Mouse (Mus musculus) forebrain, embryonic 10.5 days (tissue): ENCODE measurements around the gene Utrn. TPM values are rescaled to one million over a fixed set of nuclear protein-coding genes. Genes with fewer than 3 reads are reported as not detected.

Source experiments
- DNase-seq: peaks from one replicate; pipeline ENCODE4 v3.0.0-alpha.2; 2017; ENCODE audit warnings: low spot score; ENCODE audit errors: extremely low spot score
- H3K27ac ChIP-seq: fragments of 300-500 bp; sonication (generic); 2 replicates; pipeline ENCODE4 v1.5.1; 2016; ENCODE audit warnings: mild to moderate bottlenecking
- H3K27me3 ChIP-seq: fragments of 300-500 bp; sonication (generic); 2 replicates; pipeline ENCODE4 v1.6.1; 2016; ENCODE audit warnings: mild to moderate bottlenecking; ENCODE audit not compliant: poor library complexity, severe bottlenecking
- H3K36me3 ChIP-seq: fragments of 300-500 bp; sonication (generic); replicated peaks from 2 replicates; pipeline ENCODE4 v1.6.1; 2016; ENCODE audit warnings: mild to moderate bottlenecking, moderate library complexity
- H3K4me1 ChIP-seq: fragments of 300-500 bp; sonication (generic); 2 replicates; pipeline ENCODE4 v1.6.1; 2016
- H3K4me3 ChIP-seq: fragments of 300-500 bp; sonication (generic); 2 replicates; pipeline ENCODE4 v1.5.1; 2016; ENCODE audit warnings: mild to moderate bottlenecking, moderate library complexity
- H3K9me3 ChIP-seq: fragments of 300-500 bp; sonication (generic); 2 replicates; pipeline ENCODE4 v1.6.1; 2016; ENCODE audit warnings: mild to moderate bottlenecking, moderate library complexity
- WGBS: fragments of 180-500 bp; shearing (Covaris S2); methylation state at CpG from one replicate; pipeline ENCODE4 v1.1.7; 2016; 5-methylcytosine and 5-hydroxymethylcytosine counted together
- polyA plus RNA-seq: library from polyadenylated mRNA; unstranded; fragments of >200 nt; fragmentation: Nextera tagmentation; extraction: Ambion mirVana; gene quantifications from 2 replicates; pipeline ENCODE4 v1.2.1, GENCODE M21; 2016

Gene Utrn
- polyA plus RNA-seq, 1 experiment from 2014 or later, result 44.3 TPM

DNA sequence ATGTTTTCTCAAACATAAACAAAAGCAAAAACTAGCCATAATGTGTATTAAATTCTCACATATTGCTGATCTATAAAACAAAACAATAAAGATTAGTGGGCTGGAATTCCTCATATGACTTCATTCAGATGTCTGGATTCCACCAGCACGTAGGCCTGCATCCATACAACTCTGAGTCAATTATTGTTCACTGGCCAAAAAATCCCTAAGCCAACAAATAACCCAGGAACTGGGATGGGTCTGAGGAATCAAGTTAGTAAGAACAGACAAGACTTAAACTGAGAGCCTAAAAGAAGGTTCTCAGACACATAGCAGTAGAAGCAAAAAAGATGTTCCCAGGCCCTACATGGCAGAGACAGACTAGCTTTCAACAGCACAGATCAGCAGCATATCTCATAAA lies 65.2 kb downstream of the Utrn start:
- WGBS, result 83% methylated on average over 1 of the region's 1 CpGs
- Histone ChIP-seq H3K4me1 (peaks cover 17% of the 10 kb centered on the region), H3K27me3 (no peaks in the 10 kb centered on the region), H3K36me3 (no peaks in the 10 kb centered on the region), H3K27ac (no peak overlapping the region), H3K9me3 (no peaks in the 10 kb centered on the region), H3K4me3 (no peak overlapping the region)
- DNase-seq, result no peak

DNA sequence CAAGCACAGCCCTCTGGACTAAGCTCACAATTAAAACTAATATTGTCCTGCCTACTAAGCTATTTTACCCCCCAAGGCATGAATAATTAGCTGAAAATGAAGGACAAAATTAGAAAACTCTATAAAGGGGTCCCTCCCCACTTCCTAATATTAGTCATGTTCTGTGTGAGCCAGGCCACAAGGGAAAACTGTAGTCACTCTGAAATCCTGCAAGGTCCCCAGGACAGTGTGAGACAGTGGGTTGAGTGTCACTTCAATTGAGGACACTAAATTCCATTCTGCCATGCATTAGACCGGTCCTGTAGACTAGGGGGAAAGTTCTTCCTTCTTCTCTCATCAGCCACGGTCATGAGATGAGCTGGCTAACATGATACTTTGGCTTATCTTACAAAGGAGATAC lies 69.7 kb downstream of the Utrn start:
- Histone ChIP-seq H3K9me3 (no peaks in the 10 kb centered on the region), H3K4me1 (peaks cover 16% of the 10 kb centered on the region), H3K27ac (no peak overlapping the region), H3K4me3 (no peak overlapping the region), H3K36me3 (no peaks in the 10 kb centered on the region), H3K27me3 (no peaks in the 10 kb centered on the region)
- no peak for DNase-seq
- 93% methylated on average over 2 of the region's 2 CpGs for WGBS

DNA sequence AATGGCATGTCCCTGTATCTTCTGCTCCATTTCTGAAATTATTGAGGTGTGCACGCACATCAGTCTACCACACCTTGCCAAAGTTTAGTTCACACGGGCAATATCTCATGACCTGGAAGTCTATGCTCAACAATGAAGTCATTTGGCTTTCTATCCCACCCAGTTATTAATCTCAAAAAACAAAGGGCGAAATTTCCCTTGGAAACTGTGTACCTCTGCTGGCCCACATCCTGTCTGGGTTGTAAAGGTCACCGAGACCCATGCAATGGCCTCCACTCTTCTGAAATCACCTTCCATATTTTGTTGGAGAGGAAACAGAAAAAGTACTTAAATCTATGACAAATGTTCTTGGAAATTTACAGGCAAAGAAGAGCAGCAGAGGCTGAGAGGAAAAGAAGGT lies 70.9 kb downstream of the Utrn start:
- Histone ChIP-seq H3K4me1 (peaks cover 16% of the 10 kb centered on the region), H3K9me3 (no peaks in the 10 kb centered on the region), H3K4me3 (no peak overlapping the region), H3K36me3 (no peaks in the 10 kb centered on the region), H3K27ac (no peak overlapping the region), H3K27me3 (no peaks in the 10 kb centered on the region)
- DNase-seq, result no peak
- WGBS, result 93% methylated on average over 4 of the region's 4 CpGs

DNA sequence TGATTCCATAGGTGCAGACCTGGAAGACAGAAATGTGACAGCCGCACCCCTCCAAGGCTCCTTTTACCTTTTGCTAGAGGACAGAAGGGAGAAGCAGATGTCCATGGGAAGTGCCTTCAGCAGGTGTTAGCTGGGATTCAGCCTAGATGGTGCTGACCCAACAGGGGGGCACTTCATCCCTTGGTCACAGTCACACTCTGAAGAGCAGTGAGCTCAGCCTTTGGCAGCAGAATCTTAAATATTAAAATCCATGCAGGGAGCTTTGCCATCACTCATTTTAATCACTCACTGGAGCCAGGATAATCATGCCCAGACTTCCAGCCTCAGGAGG lies 72.7 kb downstream of the Utrn start:
- no peaks in the 10 kb centered on the region for H3K27me3 ChIP-seq
- 81% methylated on average over 1 of the region's 1 CpGs for WGBS
- no peaks in the 10 kb centered on the region for H3K36me3 ChIP-seq
- DNase-seq, result no peak
- H3K27ac ChIP-seq, result no peak overlapping the region
- no peaks in the 10 kb centered on the region for H3K9me3 ChIP-seq
- H3K4me3 ChIP-seq, result no peak overlapping the region
- H3K4me1 ChIP-seq, result peaks cover 26% of the 10 kb centered on the region

DNA sequence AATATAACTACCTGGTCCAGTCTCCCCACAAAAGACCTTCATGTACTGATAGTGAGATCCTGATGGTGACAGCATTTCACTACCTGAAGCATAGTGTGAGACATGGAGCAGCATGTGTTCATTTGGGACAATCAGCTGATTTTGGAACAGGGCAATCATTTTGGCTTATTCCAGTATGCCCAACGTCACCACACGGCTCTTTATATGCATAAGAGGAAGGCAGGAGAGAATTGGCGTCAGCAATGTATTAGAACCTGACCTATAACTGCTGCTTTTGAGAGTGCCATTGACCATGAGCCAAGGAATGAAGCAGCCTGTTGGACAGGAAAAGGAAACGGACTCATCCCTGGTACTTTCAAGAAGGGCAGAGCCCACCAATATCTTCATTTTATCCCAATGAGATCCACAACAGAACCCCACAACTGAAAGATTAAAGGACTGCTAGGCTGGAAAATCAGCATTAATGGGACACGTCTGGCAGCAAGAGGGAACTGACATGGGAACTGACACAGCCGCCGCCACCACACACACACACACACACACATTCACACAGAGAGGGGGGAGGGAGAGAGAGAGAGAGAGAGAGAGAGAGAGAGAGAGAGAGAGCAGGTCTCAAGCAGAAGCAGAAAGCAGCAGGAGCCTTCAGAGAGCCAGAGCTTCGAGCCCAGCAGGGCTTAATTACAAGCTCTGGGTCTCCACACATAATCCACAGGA lies 73.2 kb downstream of the Utrn start:
- no peak overlapping the region for H3K27ac ChIP-seq
- no peaks in the 10 kb centered on the region for H3K9me3 ChIP-seq
- no peaks in the 10 kb centered on the region for H3K27me3 ChIP-seq
- no peak for DNase-seq
- H3K4me1 ChIP-seq, result peaks cover 31% of the 10 kb centered on the region
- no peak overlapping the region for H3K4me3 ChIP-seq
- 70% methylated on average over 8 of the region's 8 CpGs for WGBS
- no peaks in the 10 kb centered on the region for H3K36me3 ChIP-seq

DNA sequence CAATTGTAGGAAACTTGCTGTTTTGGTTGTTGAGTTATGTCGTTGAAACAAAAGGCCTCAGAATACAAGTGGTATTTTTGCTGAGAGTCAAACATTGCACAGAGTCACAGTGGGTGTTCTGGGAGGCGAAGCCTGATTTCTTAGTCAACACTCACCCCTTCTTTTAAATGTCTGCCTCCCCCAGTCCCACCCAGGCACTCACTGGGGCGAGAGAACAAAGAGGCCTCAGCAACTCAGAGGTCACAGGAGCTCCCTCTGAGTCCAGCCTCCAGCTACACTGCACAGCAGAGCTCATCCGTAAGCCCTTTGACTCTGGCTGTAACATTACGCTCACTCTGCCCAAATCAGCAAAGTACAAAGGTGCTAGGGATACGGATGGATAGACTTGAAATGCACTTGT lies 77.1 kb downstream of the Utrn start:
- WGBS, result 6% methylated on average over 6 of the region's 6 CpGs
- Histone ChIP-seq H3K27me3 (no peaks in the 10 kb centered on the region), H3K36me3 (no peaks in the 10 kb centered on the region), H3K9me3 (no peaks in the 10 kb centered on the region), H3K27ac (peak overlapping the region; percentile 69), H3K4me3 (no peak overlapping the region), H3K4me1 (peaks cover 29% of the 10 kb centered on the region)
- peak; percentile 41 for DNase-seq

DNA sequence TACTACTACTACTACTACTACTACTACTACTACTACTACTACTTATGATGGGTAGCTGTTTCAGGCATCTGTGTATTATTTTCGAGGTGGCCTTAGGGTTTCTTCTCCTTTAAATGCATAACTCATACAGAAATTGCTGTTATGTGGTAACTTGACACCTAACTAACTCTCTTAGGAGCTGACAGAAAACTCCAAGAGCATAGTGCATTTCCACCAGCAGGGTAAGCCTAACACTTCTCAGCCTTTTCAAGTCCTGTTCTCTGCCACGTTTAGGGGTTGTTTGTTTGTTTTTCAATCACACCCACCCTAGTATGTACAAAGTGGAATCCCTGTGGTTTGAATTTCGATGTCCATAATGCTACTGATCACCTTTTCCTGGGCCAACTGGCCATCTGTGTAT lies 78.3 kb downstream of the Utrn start:
- Histone ChIP-seq H3K4me1 (peaks cover 17% of the 10 kb centered on the region), H3K27me3 (no peaks in the 10 kb centered on the region), H3K4me3 (no peak overlapping the region), H3K9me3 (no peaks in the 10 kb centered on the region), H3K36me3 (no peaks in the 10 kb centered on the region), H3K27ac (no peak overlapping the region)
- no peak for DNase-seq
- WGBS, result 75% methylated on average over 3 of the region's 3 CpGs

DNA sequence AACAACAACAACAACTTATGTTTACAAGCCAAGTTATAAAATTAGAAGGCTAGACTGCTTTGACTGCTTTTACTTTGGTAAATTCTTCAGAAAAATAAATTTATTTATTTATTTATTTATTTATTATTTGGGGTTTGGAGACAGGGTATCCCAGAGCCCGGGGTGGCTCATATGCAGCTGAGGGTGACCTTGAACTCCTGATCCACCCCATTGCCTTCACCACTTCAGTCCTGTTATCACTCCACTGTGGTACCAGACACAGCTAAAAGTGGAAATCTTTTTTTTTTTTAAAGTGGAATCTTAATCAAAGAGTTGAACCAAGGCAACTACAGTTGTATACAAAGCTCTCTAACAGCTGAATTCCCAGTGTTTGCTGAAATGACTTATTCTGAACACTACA lies 80.6 kb downstream of the Utrn start:
- no peak overlapping the region for H3K27ac ChIP-seq
- no peaks in the 10 kb centered on the region for H3K36me3 ChIP-seq
- no peaks in the 10 kb centered on the region for H3K27me3 ChIP-seq
- H3K9me3 ChIP-seq, result no peaks in the 10 kb centered on the region
- 94% methylated on average over 1 of the region's 1 CpGs for WGBS
- peaks cover 17% of the 10 kb centered on the region for H3K4me1 ChIP-seq
- no peak overlapping the region for H3K4me3 ChIP-seq
- DNase-seq, result no peak

DNA sequence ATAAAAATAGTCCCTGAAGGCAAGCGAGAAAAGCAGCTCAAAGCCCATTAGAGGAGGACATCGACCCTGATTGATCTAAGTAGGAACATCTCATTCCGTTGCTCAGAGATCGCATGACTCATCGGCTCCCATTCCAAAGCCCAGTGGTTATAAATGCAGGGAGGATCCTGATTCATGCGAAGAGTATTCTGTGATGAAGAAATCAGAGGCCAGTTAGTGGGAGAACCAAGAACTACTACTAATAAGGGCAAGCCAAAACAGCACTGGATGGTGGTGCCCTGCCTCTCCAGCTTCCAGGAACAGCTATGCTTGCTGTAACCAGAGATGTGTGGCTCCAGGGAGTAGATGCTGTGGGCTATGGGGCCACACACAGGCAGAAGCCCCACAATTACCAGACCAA lies 81.2 kb downstream of the Utrn start:
- Histone ChIP-seq H3K4me3 (no peak overlapping the region), H3K4me1 (peaks cover 17% of the 10 kb centered on the region), H3K27me3 (no peaks in the 10 kb centered on the region), H3K36me3 (no peaks in the 10 kb centered on the region), H3K27ac (no peak overlapping the region), H3K9me3 (no peaks in the 10 kb centered on the region)
- WGBS, result 87% methylated on average over 6 of the region's 6 CpGs
- no peak for DNase-seq

DNA sequence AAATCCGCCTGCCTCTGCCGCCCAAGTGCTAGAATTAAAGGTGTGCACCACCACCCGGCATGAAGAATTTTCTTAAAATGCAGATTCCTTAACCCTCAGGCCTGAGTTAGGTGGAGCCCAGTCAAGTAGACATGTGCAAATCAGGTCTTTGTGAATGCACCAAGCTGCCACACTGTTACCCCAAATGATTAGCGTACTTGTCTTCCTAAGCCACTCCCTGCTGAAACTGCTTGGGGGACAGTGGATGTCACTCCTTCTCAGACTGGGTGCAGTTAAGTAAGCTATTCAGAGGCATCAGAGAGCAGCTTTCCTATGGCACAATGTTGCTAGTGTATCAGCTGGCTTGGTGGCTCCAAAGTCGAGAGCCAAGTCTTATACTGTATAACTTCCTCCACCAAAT lies 83.9 kb downstream of the Utrn start:
- no peaks in the 10 kb centered on the region for H3K4me1 ChIP-seq
- DNase-seq, result no peak
- no peak overlapping the region for H3K4me3 ChIP-seq
- H3K27ac ChIP-seq, result no peak overlapping the region
- H3K9me3 ChIP-seq, result no peaks in the 10 kb centered on the region
- H3K36me3 ChIP-seq, result no peaks in the 10 kb centered on the region
- no peaks in the 10 kb centered on the region for H3K27me3 ChIP-seq
- 92% methylated on average over 5 of the region's 5 CpGs for WGBS

DNA sequence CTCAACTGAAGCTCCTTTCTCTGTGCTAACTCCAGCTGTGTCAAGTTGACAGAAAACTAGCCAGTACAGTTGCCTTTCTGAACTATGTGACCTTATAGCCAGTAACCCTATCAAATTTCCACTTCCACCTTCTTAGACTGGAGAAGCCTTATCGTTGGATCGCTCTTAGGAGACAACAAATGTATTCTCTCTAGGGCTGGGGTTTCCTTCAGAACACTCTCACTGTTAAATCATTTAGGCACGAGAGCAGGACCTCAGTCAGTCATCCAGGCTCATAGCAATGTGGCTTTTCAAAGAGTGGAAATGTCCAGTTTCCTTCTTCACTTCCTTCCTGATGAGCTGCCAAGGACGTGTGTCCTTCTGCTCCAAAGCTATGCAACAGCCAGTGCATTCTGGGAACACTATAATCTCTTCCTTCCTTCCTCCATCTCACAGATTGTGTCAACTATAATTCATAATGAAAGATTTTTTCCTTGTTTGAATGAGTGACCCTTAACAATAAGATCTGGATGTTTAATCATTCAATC lies 87.7 kb downstream of the Utrn start:
- Histone ChIP-seq H3K4me1 (no peaks in the 10 kb centered on the region), H3K4me3 (no peak overlapping the region), H3K27me3 (no peaks in the 10 kb centered on the region), H3K27ac (no peak overlapping the region), H3K9me3 (no peaks in the 10 kb centered on the region), H3K36me3 (no peaks in the 10 kb centered on the region)
- WGBS, result 83% methylated on average over 4 of the region's 4 CpGs
- DNase-seq, result no peak

DNA sequence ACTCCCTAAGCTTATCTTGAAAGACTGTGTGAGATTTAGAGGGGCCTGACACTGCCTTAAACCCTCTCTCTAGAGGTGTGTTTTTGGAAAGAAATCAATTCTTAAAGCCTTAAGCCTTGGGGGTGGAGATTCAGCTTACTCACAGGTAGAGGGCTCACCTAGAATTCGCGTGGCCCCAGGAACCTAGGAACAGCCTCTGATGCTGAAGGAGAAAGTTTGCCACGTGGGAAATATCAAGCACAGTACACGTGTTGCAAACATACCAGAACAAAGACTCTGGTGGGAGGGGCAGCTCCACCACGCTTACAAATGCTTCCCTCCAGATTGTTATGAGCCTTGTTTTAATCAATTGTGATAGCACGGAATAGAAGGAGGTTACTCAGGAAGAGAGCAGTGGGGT lies 96.0 kb downstream of the Utrn start:
- H3K9me3 ChIP-seq, result no peaks in the 10 kb centered on the region
- DNase-seq, result no peak
- no peaks in the 10 kb centered on the region for H3K36me3 ChIP-seq
- H3K4me3 ChIP-seq, result no peak overlapping the region
- no peak overlapping the region for H3K27ac ChIP-seq
- WGBS, result 57% methylated on average over 6 of the region's 6 CpGs
- peaks cover 4% of the 10 kb centered on the region; the same call in 1 of the 2 replicates for H3K4me1 ChIP-seq
- no peaks in the 10 kb centered on the region for H3K27me3 ChIP-seq

DNA sequence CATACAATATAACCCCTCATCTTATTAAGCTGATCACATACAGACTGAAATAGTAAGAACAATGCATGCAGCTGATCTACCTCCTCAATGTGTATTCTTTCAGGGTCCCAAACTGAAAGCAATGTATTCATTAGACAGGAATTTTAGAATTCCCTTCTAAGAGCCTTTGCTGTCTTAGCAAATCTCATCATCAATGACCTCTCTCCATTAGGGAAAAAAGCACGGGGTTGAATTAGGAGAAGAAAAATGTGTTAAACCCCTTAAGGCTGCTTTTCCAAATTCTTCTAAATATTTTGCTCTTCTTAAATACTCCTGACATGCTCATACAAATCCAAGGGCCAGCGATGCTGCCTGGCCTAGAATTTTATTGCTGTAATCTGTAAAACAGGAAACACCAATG lies 97.7 kb downstream of the Utrn start:
- Histone ChIP-seq H3K4me3 (no peak overlapping the region), H3K36me3 (peaks cover 2% of the 10 kb centered on the region; the same call in 1 of the 2 replicates), H3K27ac (no peak overlapping the region), H3K9me3 (peaks cover 4% of the 10 kb centered on the region; the same call in 1 of the 2 replicates), H3K4me1 (peaks cover 4% of the 10 kb centered on the region; the same call in 1 of the 2 replicates), H3K27me3 (no peaks in the 10 kb centered on the region)
- WGBS, result 87% methylated on average over 2 of the region's 2 CpGs
- no peak for DNase-seq
